Comparison of ENCODE assay signal across 12 mouse cellular contexts in the genomic region with DNA sequence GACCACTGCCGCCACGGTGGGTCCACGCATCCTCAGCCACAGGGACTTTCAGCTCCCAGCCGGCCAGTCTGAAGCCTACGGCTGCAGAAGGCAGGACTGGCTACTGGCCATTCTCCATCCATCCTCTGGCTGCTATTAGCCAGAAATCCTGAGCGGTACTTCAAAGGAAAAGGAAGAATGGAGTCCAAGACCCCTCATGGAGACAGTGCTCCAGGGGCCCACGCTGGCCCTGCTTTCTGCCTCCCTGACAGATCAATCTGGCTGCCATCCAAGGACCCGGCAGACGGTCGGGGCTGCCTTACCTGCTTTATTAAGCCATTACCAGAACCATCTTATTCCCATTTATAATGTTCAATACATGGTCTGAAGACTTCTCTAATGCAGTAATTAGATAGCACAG.
A peak's percentile ranks its signal among the peaks of the same experiment; 100 is the strongest.
DNase-seq lines count a peak whose midpoint lies in the region; ATAC-seq and TF ChIP-seq lines count a peak whose summit lies in the region.
"Had no signal": no experiment of that assay in that cellular context is flagged by ENCODE, and none has a peak within 500 bp of the region (broad histone marks: within the 10 kb centered on the region; RNA-seq: fewer than 3 reads in every experiment).

No protein-coding gene starts in this region.

- no peak for TF ChIP-seq POLR2A in brain, embryonic 14.5 days (IDR thresholded peaks at IDR 0.05; ENCODE audit: borderline replicate concordance, extremely low read depth, insufficient read depth, insufficient read length, poor library complexity, severe bottlenecking)

- H3K27ac ChIP-seq in embryonic facial prominence, embryonic 10.5 days (replicated peaks) = peak overlapping the region; percentile 63; the same call in 1 of the 2 replicates
- peak overlapping the region; percentile 32; the same call in 1 of the 2 replicates for H3K27ac ChIP-seq in hindbrain, postnatal 0 days
- H3K27ac ChIP-seq: heart, embryonic 15.5 days; liver, embryonic 13.5 days had no signal

- H3K27me3 ChIP-seq in embryonic facial prominence, embryonic 10.5 days (replicated peaks; ENCODE audit: low read depth, poor library complexity, severe bottlenecking) = no peaks in the 10 kb centered on the region
- H3K27me3 ChIP-seq in hindbrain, postnatal 0 days (ENCODE audit: insufficient read depth, low read length) = no peaks in the 10 kb centered on the region
- H3K27me3 ChIP-seq: liver, embryonic 13.5 days had no signal

- H3K4me1 ChIP-seq in embryonic facial prominence, embryonic 10.5 days = peaks cover 17% of the 10 kb centered on the region
- H3K4me1 ChIP-seq in hindbrain, postnatal 0 days (ENCODE audit: insufficient read depth, low read length) = peaks cover 16% of the 10 kb centered on the region
- H3K4me1 ChIP-seq: liver, embryonic 13.5 days had no signal

- H3K9me3 ChIP-seq in embryonic facial prominence, embryonic 10.5 days = 0 out of 2 replicates have a peak, but pooled peaks cover 5% of the 10 kb centered on the region
- no peaks in the 10 kb centered on the region for H3K9me3 ChIP-seq in hindbrain, postnatal 0 days (ENCODE audit: low read length)
- H3K9me3 ChIP-seq: heart, embryonic 15.5 days; liver, embryonic 13.5 days had no signal

- 63% methylated on average over 10 of the region's 10 CpGs for WGBS in embryonic facial prominence, embryonic 10.5 days
- 16% methylated on average over 10 of the region's 10 CpGs for WGBS in hindbrain, postnatal 0 days

- no peak for TF ChIP-seq CTCF in brain, embryonic 14.5 days (IDR thresholded peaks at IDR 0.05; ENCODE audit: borderline replicate concordance, extremely low read depth, insufficient read depth, insufficient read length)
- TF ChIP-seq CTCF in hindbrain, postnatal 0 days (IDR thresholded peaks at IDR 0.05; ENCODE audit: low read depth) = no peak

- H3K36me3 ChIP-seq in embryonic facial prominence, embryonic 10.5 days (replicated peaks) = peaks cover 10% of the 10 kb centered on the region
- H3K36me3 ChIP-seq in hindbrain, postnatal 0 days (ENCODE audit: insufficient read depth, low read length) = no peaks in the 10 kb centered on the region
- H3K36me3 ChIP-seq: heart, embryonic 15.5 days; liver, embryonic 13.5 days had no signal

- H3K9ac ChIP-seq in hindbrain, postnatal 0 days (replicated peaks; ENCODE audit: low read length) = no peak overlapping the region
- H3K9ac ChIP-seq: heart, embryonic 15.5 days; liver, embryonic 13.5 days had no signal

- no peak; the same call in 1 of the 2 replicates for ATAC-seq in hindbrain, postnatal 0 days

- no peak overlapping the region for H3K4me3 ChIP-seq in embryonic facial prominence, embryonic 10.5 days
- no peak overlapping the region for H3K4me3 ChIP-seq in hindbrain, postnatal 0 days (ENCODE audit: low read length)
- H3K4me3 ChIP-seq: heart, embryonic 15.5 days; liver, embryonic 13.5 days had no signal

- peak; percentile 70 for DNase-seq in brain, embryonic 14.5 days (ENCODE audit: low read depth)
- no peak for DNase-seq in embryonic facial prominence, embryonic 10.5 days (ENCODE audit: low spot score)
- DNase-seq in hindbrain, postnatal 0 days (ENCODE audit: low spot score) = peak; percentile 42
- DNase-seq in neural tube, embryonic 10.5 days (ENCODE audit: extremely low spot score, low spot score) = peak; percentile 40
- DNase-seq in urinary bladder, adult 18-20 months (ENCODE audit: low spot score in 2 of 2) = no peak
- DNase-seq in thymus, postnatal 25 days = no peak
- DNase-seq in ovary, postnatal 14 days (ENCODE audit: low spot score) = no peak
- DNase-seq: gastrocnemius, postnatal 36 days; kidney, adult 8-10 months; liver, embryonic 13.5 days; lung, postnatal 14 days had no signal

- no peak overlapping the region for H3K4me2 ChIP-seq in hindbrain, postnatal 0 days (ENCODE audit: low read depth, low read length)
- H3K4me2 ChIP-seq: liver, embryonic 13.5 days had no signal

Comparison
In these comparisons a context has a peak if more than half of its experiments do, and no peak if none do; other contexts are left out.
1. DNase-seq: peak in brain, embryonic 14.5 days (single experiment), hindbrain, postnatal 0 days (single experiment) and neural tube, embryonic 10.5 days (single experiment); none in embryonic facial prominence, embryonic 10.5 days (single experiment), urinary bladder, adult 18-20 months (0 of 2), thymus, postnatal 25 days (single experiment) and ovary, postnatal 14 days (single experiment).